Mouse (Mus musculus) E14TG2a.4 (cell line): ENCODE results near the gene Podn.

Experiments
- CTCF ChIP-seq: conservative IDR thresholded peaks from 2 replicates; pipeline ENCODE4 v1.5.1; 2014; ENCODE audit warnings: low read length
- NANOG ChIP-seq: IDR thresholded peaks from 2 replicates; pipeline ENCODE4 v1.6.1; 2014; ENCODE audit warnings: borderline replicate concordance, low read length, mixed read lengths
- POU5F1 ChIP-seq: IDR thresholded peaks from 2 replicates; pipeline ENCODE4 v1.6.1; 2014; ENCODE audit warnings: low read length, borderline replicate concordance

DNA sequence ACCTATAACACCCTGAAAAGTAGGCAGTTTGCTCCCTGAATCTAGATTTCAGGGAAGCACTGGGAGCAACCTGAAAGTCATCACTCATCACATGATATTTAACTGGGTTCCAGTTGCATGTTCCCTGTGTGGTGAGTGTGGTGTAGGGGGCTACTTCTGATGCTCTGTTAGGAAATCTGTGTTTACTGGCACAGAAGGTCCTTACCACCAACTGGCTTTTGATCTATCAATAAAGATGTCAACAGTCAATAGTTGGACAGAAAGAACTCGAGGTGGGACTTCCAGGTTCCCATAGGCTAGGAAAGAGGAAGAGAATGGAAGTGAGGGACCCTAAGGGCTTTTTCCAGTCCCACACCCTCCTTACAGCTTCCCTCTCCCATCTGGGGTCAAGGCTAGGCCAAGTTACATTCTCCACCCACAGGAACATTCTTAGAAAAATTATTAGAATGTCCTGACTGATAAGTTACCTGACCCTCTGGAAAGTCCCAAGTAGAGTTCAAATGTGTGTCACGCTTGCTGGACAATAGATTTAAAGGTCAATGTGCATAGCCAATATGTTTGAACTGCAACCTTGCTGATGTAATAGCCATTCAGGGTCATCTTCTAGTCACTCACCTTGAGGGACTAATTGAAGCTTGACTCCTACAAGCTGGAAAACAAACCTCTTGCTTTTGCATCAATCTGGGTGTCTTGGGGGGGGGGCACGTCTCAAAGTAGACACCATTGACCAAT, 18.9 kb downstream of the Podn start:
- no peak for TF ChIP-seq CTCF
- TF ChIP-seq NANOG = no peak
- no peak for TF ChIP-seq POU5F1
